ENCODE assay signal across 16 mouse cellular contexts in genomic region chr11:31861149-31861890, GRCm38 (mm10). TPM values are rescaled to one million over a fixed set of nuclear protein-coding genes. Genes with fewer than 3 reads are reported as not detected.
DNase-seq lines count a peak whose midpoint lies in the region; ATAC-seq lines count a peak whose summit lies in the region.
"Had no signal": no experiment of that assay in that cellular context is flagged by ENCODE, and none has a peak within 500 bp of the region (broad histone marks: within the 10 kb centered on the region; RNA-seq: fewer than 3 reads in every experiment).

No protein-coding gene starts in this region.

- no peaks in the 10 kb centered on the region for H3K36me3 ChIP-seq in midbrain, embryonic 11.5 days (ENCODE audit: control insufficient read depth, insufficient read depth, low read length)
- H3K36me3 ChIP-seq in midbrain, embryonic 10.5 days = no peaks in the 10 kb centered on the region
- H3K36me3 ChIP-seq in liver, embryonic 12.5 days = no peaks in the 10 kb centered on the region
- no peaks in the 10 kb centered on the region for H3K36me3 ChIP-seq in stomach, embryonic 15.5 days
- H3K36me3 ChIP-seq in neural tube, embryonic 15.5 days = no peaks in the 10 kb centered on the region
- H3K36me3 ChIP-seq: embryonic facial prominence, embryonic 10.5 days; forebrain, embryonic 10.5 days; hindbrain, embryonic 15.5 days; lung, embryonic 15.5 days had no signal

- WGBS in midbrain, embryonic 11.5 days = 83% methylated on average over 6 of the region's 6 CpGs
- whole genome bisulfite sequencing in midbrain, embryonic 10.5 days = 89% methylated on average over 6 of the region's 6 CpGs
- 23% methylated on average over 6 of the region's 6 CpGs for WGBS in liver, embryonic 12.5 days (ENCODE audit: insufficient replicate concordance)
- 77% methylated on average over 6 of the region's 6 CpGs for WGBS in stomach, embryonic 15.5 days
- 74% methylated on average over 6 of the region's 6 CpGs for WGBS in neural tube, embryonic 15.5 days

- no peak overlapping the region for H3K4me2 ChIP-seq in midbrain, embryonic 11.5 days
- H3K4me2 ChIP-seq in liver, embryonic 12.5 days = peak overlapping the region; percentile 53
- no peak overlapping the region for H3K4me2 ChIP-seq in stomach, embryonic 15.5 days
- no peak overlapping the region for H3K4me2 ChIP-seq in neural tube, embryonic 15.5 days
- H3K4me2 ChIP-seq: hindbrain, embryonic 15.5 days; lung, embryonic 15.5 days had no signal

- DNase-seq in midbrain, embryonic 11.5 days (ENCODE audit: low spot score, missing footprints) = peak; percentile 33
- DNase-seq in midbrain, embryonic 10.5 days (ENCODE audit: low spot score) = no peak
- DNase-seq in c-Kit-positive CD71-negative TER-119-negative erythroid progenitor cells, embryonic 14.5 days (ENCODE audit: low read depth) = peak; percentile 30
- DNase-seq in thymus, postnatal 36 days = no peak
- DNase-seq: cerebellum, postnatal 10 days; gastrocnemius, postnatal 36 days; midbrain, embryonic 14.5 days; right cerebral cortex, postnatal 4 days had no signal

- no peaks in the 10 kb centered on the region for H3K4me1 ChIP-seq in midbrain, embryonic 11.5 days (ENCODE audit: control insufficient read depth, insufficient read depth, low read length)
- no peaks in the 10 kb centered on the region for H3K4me1 ChIP-seq in midbrain, embryonic 10.5 days
- H3K4me1 ChIP-seq in liver, embryonic 12.5 days = peaks cover 57% of the 10 kb centered on the region
- no peaks in the 10 kb centered on the region for H3K4me1 ChIP-seq in stomach, embryonic 15.5 days
- no peaks in the 10 kb centered on the region for H3K4me1 ChIP-seq in neural tube, embryonic 15.5 days
- H3K4me1 ChIP-seq: embryonic facial prominence, embryonic 10.5 days; forebrain, embryonic 10.5 days; hindbrain, embryonic 15.5 days; lung, embryonic 15.5 days had no signal

- H3K27ac ChIP-seq in midbrain, embryonic 11.5 days (ENCODE audit: low read depth, low read length) = no peak overlapping the region
- no peak overlapping the region for H3K27ac ChIP-seq in midbrain, embryonic 10.5 days (replicated peaks)
- peak overlapping the region; percentile 93 for H3K27ac ChIP-seq in liver, embryonic 12.5 days
- no peak overlapping the region for H3K27ac ChIP-seq in stomach, embryonic 15.5 days
- no peak overlapping the region for H3K27ac ChIP-seq in neural tube, embryonic 15.5 days (replicated peaks)
- H3K27ac ChIP-seq: embryonic facial prominence, embryonic 10.5 days; forebrain, embryonic 10.5 days; hindbrain, embryonic 15.5 days; lung, embryonic 15.5 days had no signal

- no peaks in the 10 kb centered on the region for H3K9me3 ChIP-seq in midbrain, embryonic 11.5 days (ENCODE audit: control insufficient read depth, low read length)
- H3K9me3 ChIP-seq in midbrain, embryonic 10.5 days (replicated peaks) = no peaks in the 10 kb centered on the region
- H3K9me3 ChIP-seq in liver, embryonic 12.5 days (replicated peaks) = no peaks in the 10 kb centered on the region
- no peaks in the 10 kb centered on the region for H3K9me3 ChIP-seq in stomach, embryonic 15.5 days
- no peaks in the 10 kb centered on the region for H3K9me3 ChIP-seq in neural tube, embryonic 15.5 days (replicated peaks)
- H3K9me3 ChIP-seq: embryonic facial prominence, embryonic 10.5 days; forebrain, embryonic 10.5 days; hindbrain, embryonic 15.5 days; lung, embryonic 15.5 days had no signal

- H3K4me3 ChIP-seq in midbrain, embryonic 11.5 days (ENCODE audit: low read depth, low read length) = no peak overlapping the region
- H3K4me3 ChIP-seq in midbrain, embryonic 10.5 days = no peak overlapping the region
- no peak overlapping the region for H3K4me3 ChIP-seq in liver, embryonic 12.5 days
- no peak overlapping the region for H3K4me3 ChIP-seq in stomach, embryonic 15.5 days (replicated peaks)
- H3K4me3 ChIP-seq in neural tube, embryonic 15.5 days (replicated peaks) = no peak overlapping the region
- H3K4me3 ChIP-seq: embryonic facial prominence, embryonic 10.5 days; forebrain, embryonic 10.5 days; hindbrain, embryonic 15.5 days; lung, embryonic 15.5 days had no signal

- no peak overlapping the region for H3K9ac ChIP-seq in midbrain, embryonic 11.5 days (ENCODE audit: low read length)
- H3K9ac ChIP-seq in liver, embryonic 12.5 days = peak overlapping the region; percentile 61
- no peak overlapping the region for H3K9ac ChIP-seq in stomach, embryonic 15.5 days
- H3K9ac ChIP-seq in neural tube, embryonic 15.5 days (replicated peaks) = no peak overlapping the region
- H3K9ac ChIP-seq: hindbrain, embryonic 15.5 days; lung, embryonic 15.5 days had no signal

- no peaks in the 10 kb centered on the region for H3K27me3 ChIP-seq in midbrain, embryonic 11.5 days (ENCODE audit: control insufficient read depth, insufficient read depth, low read length)
- H3K27me3 ChIP-seq in midbrain, embryonic 10.5 days (ENCODE audit: low read depth, poor library complexity, severe bottlenecking) = no peaks in the 10 kb centered on the region
- H3K27me3 ChIP-seq in liver, embryonic 12.5 days (replicated peaks) = no peaks in the 10 kb centered on the region; the same call in 1 of the 2 replicates
- H3K27me3 ChIP-seq in stomach, embryonic 15.5 days (replicated peaks) = no peaks in the 10 kb centered on the region
- H3K27me3 ChIP-seq in neural tube, embryonic 15.5 days (replicated peaks) = no peaks in the 10 kb centered on the region
- H3K27me3 ChIP-seq: hindbrain, embryonic 15.5 days; lung, embryonic 15.5 days had no signal

- ATAC-seq in midbrain, embryonic 11.5 days (ENCODE audit: low FRiP score) = no peak
- peak; percentile 99 for ATAC-seq in liver, embryonic 12.5 days
- ATAC-seq in stomach, embryonic 15.5 days (ENCODE audit: insufficient read depth, low FRiP score, low read depth) = peak; percentile 88
- ATAC-seq in neural tube, embryonic 15.5 days (ENCODE audit: low FRiP score) = no peak
- ATAC-seq: CD4-positive, CD25-positive, alpha-beta regulatory T cell, adult 4 months had no signal

RNA-seq across cellular contexts. Expression of gene Cpeb4, which starts 10.7 kb away (rescaled TPM):
- polyA plus RNA-seq in midbrain, embryonic 11.5 days (2014; fragmentation: Nextera tagmentation; extraction: Ambion mirVana) = 11.7 and 17.2 TPM in 2 replicates
- 3.5 and 5.6 TPM in 2 replicates for polyA plus RNA-seq in midbrain, embryonic 10.5 days (2016; fragmentation: Nextera tagmentation; extraction: Ambion mirVana)
- 21.5 and 24.7 TPM in 2 replicates for polyA plus RNA-seq in liver, embryonic 12.5 days (2016; fragmentation: Nextera tagmentation; extraction: Ambion mirVana)
- 4.2 and 4.6 TPM in 2 replicates for polyA plus RNA-seq in stomach, embryonic 15.5 days (2015; fragmentation: Nextera tagmentation; extraction: Ambion mirVana)
- polyA plus RNA-seq in neural tube, embryonic 15.5 days (2015; fragmentation: Nextera tagmentation; extraction: Ambion mirVana) = 13.6 and 17.0 TPM in 2 replicates

Comparison
In these comparisons a context has a peak if more than half of its experiments do, and no peak if none do; other contexts are left out.
1. DNase-seq: peak in midbrain, embryonic 11.5 days (single experiment) and c-Kit-positive CD71-negative TER-119-negative erythroid progenitor cells, embryonic 14.5 days (single experiment); none in midbrain, embryonic 10.5 days (single experiment) and thymus, postnatal 36 days (0 of 2).
2. ATAC-seq: peak in liver, embryonic 12.5 days (single experiment) and stomach, embryonic 15.5 days (single experiment); none in midbrain, embryonic 11.5 days (single experiment) and neural tube, embryonic 15.5 days (single experiment).